Mouse (Mus musculus) WW6 (cell line): ENCODE measurements around the gene Wdr82.
"Not testable (repeated sequence)": the region's sequence is repeated elsewhere in the genome, so short reads cannot be mapped to it uniquely, and the experiment has no call there.

Experiments used
- DNase-seq: peaks from one replicate; pipeline ENCODE4 v3.0.0-alpha.2; 2013; ENCODE audit warnings: low read depth, low spot score

Gene Wdr82

GRCm38 (mm10) chr9:106160426-106160825 lies 10.3 kb upstream of the Wdr82 start:
- DNase-seq = no peak

- DNase-seq = no peak
Observed at GRCm38 (mm10) chr9:106166709-106167108, 4.0 kb upstream of the Wdr82 start.

- no peak for DNase-seq
Observed at GRCm38 (mm10) chr9:106167241-106167640, 3.5 kb upstream of the Wdr82 start.

GRCm38 (mm10) chr9:106167703-106168102 lies 3.0 kb upstream of the Wdr82 start:
- no peak for DNase-seq

GRCm38 (mm10) chr9:106169006-106169405 lies 1.7 kb upstream of the Wdr82 start:
- DNase-seq = not testable (repeated sequence)

GRCm38 (mm10) chr9:106169917-106170316 lies 811 bp upstream of the Wdr82 start:
- DNase-seq = no peak

- no peak for DNase-seq
Observed at GRCm38 (mm10) chr9:106171346-106172158, 824 bp downstream of the Wdr82 start.

- DNase-seq = no peak
Observed at GRCm38 (mm10) chr9:106172527-106172926, 1.8 kb downstream of the Wdr82 start.

- DNase-seq = no peak
Observed at GRCm38 (mm10) chr9:106173363-106173762, 2.6 kb downstream of the Wdr82 start.

- no peak for DNase-seq
Observed at GRCm38 (mm10) chr9:106175552-106176200, 4.9 kb downstream of the Wdr82 start.

GRCm38 (mm10) chr9:106176769-106177168 lies 6.0 kb downstream of the Wdr82 start:
- DNase-seq = no peak

- DNase-seq = no peak
Observed at GRCm38 (mm10) chr9:106177799-106178198, 7.1 kb downstream of the Wdr82 start.

- DNase-seq = no peak
Observed at GRCm38 (mm10) chr9:106179454-106179853, 8.7 kb downstream of the Wdr82 start.

GRCm38 (mm10) chr9:106179964-106180363 lies 9.2 kb downstream of the Wdr82 start:
- DNase-seq = no peak

- DNase-seq = no peak
Observed at GRCm38 (mm10) chr9:106182146-106182545, 11.4 kb downstream of the Wdr82 start.

GRCm38 (mm10) chr9:106183996-106184395 lies 13.3 kb downstream of the Wdr82 start:
- no peak for DNase-seq

GRCm38 (mm10) chr9:106191355-106191754 lies 20.6 kb downstream of the Wdr82 start:
- no peak for DNase-seq

- no peak for DNase-seq
Observed at GRCm38 (mm10) chr9:106192024-106192423, 21.3 kb downstream of the Wdr82 start.

GRCm38 (mm10) chr9:106192998-106193397 lies 22.3 kb downstream of the Wdr82 start:
- no peak for DNase-seq

GRCm38 (mm10) chr9:106193930-106194807 lies 23.4 kb downstream of the Wdr82 start:
- DNase-seq = no peak

- no peak for DNase-seq
Observed at GRCm38 (mm10) chr9:106195693-106196092, 25.0 kb downstream of the Wdr82 start.

- no peak for DNase-seq
Observed at GRCm38 (mm10) chr9:106197081-106197713, 26.5 kb downstream of the Wdr82 start.
